Mouse (Mus musculus): ENCODE data around the gene Cracr2a.
A peak's percentile ranks its signal among the peaks of the same experiment; 100 is the strongest.

Gene Cracr2a

GRCm38 (mm10) chr6:127693681-127694080 lies 132.5 kb downstream of the Cracr2a start:
- DNase-seq (ENCODE audit: low read depth) = no peak

GRCm38 (mm10) chr6:127701036-127701783 lies 140.1 kb downstream of the Cracr2a start:
- DNase-seq (ENCODE audit: low read depth) = no peak

- no peak for DNase-seq (ENCODE audit: low read depth)
Measured at GRCm38 (mm10) chr6:127708218-127708628, 147.1 kb downstream of the Cracr2a start.

- DNase-seq (ENCODE audit: low read depth) = peak; percentile 13
Measured at GRCm38 (mm10) chr6:127714906-127715305, 153.8 kb downstream of the Cracr2a start.

GRCm38 (mm10) chr6:127715428-127715827 lies 154.3 kb downstream of the Cracr2a start:
- DNase-seq (ENCODE audit: low read depth) = no peak

GRCm38 (mm10) chr6:127717239-127718137 lies 156.3 kb downstream of the Cracr2a start:
- DNase-seq (ENCODE audit: low read depth) = no peak

- DNase-seq (ENCODE audit: low read depth) = no peak
Measured at GRCm38 (mm10) chr6:127719875-127720274, 158.7 kb downstream of the Cracr2a start.

- no peak for DNase-seq (ENCODE audit: low read depth)
Measured at GRCm38 (mm10) chr6:127723126-127723525, 162.0 kb downstream of the Cracr2a start.

Data from fibroblast of lung, adult 2 months (primary cell).